Mouse (Mus musculus): ENCODE measurements around the gene Ino80e.

GRCm38 (mm10) chr7:126806956-126807355 is 55.2 kb downstream of the Ino80e start:
- TF ChIP-seq CTCF (IDR thresholded peaks at IDR 0.05; ENCODE audit: low read depth, low read length) (no peak), GATA2 (IDR thresholded peaks at IDR 0.05; ENCODE audit: borderline replicate concordance, low read depth, low read length) (no peak), TAL1 (conservative IDR thresholded peaks at IDR 0.05; ENCODE audit: low read depth, low read length) (no peak), GATA1 (IDR thresholded peaks at IDR 0.05; ENCODE audit: borderline replicate concordance, low read length) (no peak)

All from G1E (cell line).